Mouse (Mus musculus) right cerebral cortex, postnatal 10 days (tissue): ENCODE measurements around the gene Tiam1.
A peak's percentile ranks its signal among the peaks of the same experiment; 100 is the strongest.

Experiments used
- DNase-seq, 2 experiments: peaks; one replicate each; pipeline ENCODE4 v3.0.0; 2021; ENCODE audit warnings: low spot score in 2 of 2

Tiam1 gene

DNA sequence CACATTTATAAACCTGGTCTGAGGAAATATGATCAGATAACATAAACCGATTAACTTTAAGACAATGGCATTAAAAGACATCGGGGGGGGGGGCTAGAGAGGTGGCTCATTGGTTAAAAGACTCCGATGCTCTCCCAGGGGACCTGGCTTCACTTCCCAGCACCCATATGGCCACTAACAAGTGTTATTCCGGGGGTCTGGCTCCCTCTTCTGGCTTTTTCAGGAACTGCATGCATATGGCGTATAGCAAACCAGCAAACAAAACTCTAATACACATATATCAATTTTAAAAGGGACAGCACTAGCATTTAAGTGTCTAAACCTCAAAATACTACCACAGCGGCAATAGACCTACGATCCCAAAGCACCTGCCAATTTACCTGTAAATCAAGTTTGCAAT is 347.0 kb downstream of the Tiam1 start:
- DNase-seq: no peak

DNA sequence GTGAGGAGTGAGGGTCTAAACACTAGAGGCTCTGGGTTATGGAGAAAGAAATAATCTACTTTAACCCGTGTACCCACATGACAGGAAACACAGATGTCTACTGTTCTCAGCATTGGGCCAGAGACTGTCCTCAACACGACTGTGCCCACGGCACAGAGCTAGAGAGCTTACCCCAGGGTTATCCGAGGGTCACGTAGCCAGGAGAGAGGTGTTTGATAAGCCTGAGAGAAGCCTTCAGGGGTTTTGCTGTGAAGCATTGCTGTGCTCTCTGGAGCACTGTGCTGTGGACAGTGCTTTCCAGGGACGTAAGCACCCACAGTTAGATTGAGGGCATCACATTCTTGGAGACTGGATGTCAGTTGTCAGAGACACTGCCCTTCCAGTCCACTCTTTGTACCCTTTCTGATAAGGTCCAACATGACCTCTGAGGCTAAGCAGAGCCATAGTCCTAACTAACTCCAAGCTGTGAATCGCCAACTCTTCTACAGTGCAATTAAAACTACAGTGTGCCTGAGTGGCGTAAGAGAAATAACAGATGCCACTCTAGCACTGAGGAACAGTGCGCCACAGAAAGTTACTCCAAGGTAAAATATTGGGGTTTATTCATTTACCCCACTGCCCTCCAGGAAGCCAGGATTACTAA is 353.7 kb downstream of the Tiam1 start:
- DNase-seq: no peak

DNA sequence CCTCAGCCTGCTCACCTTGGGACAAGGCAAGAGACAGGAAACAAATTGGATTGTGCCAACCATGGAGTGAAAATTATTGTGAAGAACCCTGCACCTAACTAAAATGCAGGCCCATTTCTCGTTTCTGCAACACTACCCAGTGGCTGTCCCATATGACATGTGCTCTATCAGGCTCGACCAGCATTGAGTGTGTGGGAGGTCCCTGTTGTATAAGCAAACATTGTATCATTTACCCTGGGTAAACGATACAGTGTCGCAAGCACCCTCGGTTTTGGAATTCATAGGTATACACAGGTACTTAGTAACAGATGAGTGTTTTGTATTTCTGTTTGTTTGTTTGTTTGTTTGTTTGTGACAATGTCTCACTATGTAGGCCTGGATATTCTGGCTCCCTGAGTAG is 357.8 kb downstream of the Tiam1 start:
- no peak for DNase-seq

DNA sequence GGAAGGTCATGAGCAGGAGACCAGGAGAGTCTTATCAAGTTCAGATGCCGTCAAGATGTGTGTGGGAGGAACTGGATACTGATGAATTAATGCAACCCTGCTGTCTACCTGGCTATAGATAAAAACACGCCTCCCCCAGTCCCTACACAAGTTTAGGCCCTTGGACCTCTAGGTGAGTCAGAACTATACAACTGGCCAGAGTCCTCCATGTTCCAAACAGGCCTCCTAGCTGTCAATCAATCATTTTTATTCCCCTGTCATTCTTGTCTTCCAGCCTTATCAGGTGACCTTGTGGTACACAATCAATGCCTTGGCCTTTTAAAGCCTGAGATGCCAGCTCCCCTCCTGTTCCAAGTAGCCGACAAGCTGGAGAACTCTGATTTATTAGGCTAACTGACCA is 363.9 kb downstream of the Tiam1 start:
- DNase-seq: no peak

DNA sequence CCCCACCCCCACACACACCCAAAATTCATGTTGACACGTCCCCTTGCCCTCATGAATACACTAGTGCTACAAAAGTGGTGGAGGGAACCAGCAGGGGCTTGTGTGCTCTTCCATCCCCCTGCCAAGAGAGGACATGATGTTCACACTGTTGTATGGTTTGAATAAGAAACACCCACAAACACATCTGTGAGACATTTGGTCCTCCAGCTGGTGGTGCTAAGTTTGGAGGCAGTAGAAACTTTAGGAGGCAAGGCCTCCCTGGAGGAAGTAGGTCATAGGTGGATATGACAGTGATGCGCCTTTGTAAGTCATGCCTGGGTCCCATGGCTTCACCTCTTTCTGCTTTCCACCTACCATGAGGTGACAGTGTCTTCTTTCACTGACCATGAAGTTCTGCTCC is 366.1 kb downstream of the Tiam1 start:
- DNase-seq: no peak

DNA sequence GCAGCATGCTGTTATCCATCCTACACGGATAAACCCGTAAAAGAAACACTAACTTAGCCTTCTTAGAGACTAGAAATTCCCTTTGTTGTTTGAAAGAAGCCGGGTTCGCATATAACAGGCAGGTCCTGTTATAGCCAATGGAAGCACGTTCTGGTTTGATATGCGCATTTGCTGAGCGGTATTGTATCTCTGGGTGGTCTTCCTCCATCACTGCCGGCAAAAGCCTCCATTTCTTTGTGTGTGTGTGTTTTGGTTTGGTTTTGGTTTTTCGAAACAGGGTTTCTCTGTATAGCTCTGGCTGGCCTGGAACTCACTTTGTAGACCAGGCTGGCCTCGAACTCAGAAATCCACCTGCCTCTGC is 369.0 kb downstream of the Tiam1 start:
- no peak for DNase-seq

DNA sequence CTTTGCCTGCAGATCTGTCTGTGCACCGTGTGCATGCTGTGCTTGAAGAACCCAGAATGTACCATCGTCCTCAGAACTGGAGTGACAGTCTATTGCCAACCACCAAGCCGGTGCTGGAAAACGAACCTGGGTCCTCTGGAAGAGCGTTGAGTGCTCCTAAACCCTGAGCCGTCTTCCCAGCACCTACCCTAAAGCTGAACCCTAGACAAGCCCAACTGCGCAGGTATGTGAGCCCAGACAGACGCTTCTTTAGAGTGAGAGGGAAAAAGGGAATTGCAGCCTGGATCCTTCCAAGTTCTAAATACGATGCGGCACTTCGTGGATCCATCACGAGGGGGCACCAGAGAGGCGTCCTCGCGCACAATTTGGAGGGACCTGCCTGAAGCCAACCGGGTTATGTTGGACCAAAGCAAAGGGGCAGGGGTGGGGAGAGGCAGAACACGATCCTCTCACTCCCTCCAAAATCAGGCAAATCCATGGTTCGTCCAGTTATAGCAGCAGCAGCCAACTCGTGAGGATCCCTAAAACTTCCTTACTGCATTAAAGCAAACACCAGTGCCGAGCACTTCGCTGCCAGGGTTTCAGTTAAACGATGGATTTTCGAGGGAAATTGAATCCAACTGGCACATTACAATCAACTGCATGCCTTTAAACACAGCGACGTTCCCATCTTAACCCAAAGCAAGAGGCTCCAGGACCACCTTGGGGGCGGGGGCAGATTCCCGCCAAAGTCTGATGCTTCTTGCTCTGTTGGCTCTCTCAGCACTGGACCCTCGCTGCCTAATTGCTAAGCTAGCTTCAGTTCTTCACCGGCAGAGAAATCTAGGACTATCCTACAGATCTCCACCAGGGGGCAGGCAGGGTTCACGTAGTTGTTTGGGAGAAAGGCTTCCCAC is 369.7 kb downstream of the Tiam1 start:
- DNase-seq: peak; percentile 94 to 96

DNA sequence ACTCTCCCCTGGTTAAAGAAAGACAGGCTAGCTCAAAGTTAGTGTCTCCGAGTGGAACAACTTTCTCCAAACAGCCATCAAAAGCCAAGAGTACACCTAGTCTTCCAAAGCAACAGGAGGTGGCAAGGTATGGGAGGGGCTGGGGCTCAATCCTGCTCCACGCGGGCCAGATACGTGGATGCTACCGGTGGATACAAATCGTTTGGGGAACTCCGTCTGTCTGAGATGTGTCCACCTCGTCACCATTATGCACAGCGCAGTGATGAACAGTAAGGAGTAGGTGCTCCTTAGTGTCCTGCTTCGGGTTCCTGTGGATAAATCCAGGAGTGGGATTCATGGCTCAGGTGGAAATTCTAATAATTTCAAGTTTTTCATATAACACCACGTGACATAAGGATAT is 377.6 kb downstream of the Tiam1 start:
- DNase-seq: no peak

DNA sequence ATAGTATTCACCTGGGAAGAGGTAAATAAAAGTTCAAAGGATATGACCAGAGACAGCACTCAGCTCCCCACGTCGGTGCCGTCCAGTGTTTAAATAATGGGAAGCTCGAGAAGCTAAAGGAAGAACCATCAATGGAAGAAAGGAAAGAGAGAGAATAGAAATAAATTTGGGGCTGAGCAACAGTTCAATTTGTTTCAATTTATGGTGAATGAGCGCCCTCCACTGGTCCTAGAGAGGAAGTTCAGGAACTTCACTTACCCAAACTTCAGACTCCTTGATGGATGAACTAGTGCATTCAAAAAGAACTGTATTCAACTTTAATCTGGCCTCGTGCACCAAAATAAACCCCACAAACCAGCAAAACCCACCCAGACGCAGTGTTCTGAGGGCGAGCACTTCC is 378.1 kb downstream of the Tiam1 start:
- DNase-seq: peak in 1 of 2 experiments; percentile 59

DNA sequence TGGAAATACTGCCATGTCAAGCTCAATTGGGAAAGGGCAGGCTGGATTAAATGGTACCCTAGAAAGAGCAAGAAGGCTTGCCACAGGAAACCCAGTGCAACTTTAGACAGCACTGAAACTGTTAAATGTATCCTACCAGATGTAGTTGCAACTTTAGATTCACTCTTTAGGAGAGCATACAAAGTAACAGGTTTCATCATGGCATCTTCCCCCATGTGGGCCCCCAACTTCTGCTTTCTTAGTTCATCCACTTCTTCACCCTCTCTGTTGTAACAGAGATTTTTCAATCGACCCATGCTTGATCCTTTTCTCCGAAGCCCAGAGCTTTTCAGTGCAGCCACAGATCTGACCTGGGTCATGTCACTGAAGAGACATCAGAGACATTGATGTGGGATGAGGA is 379.8 kb downstream of the Tiam1 start:
- DNase-seq: no peak

DNA sequence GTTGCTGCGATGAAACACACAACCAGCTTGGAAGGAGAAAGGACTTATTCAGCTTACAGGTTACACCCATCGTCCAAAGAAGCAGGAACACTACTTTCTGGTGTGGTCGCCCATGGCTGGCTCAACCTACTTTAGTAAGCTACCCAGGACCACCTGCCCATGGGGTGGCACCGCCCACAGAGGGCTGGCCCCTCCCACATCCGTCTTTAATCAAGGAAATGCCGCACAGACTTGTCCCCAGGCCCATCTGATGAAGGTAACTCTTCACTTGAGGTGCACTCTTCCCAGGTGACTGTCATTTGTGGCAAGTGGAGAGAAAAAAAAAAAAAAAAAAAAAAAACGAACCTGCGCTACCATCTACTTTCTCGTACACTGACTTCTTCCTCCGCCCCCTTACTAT is 381.0 kb downstream of the Tiam1 start:
- DNase-seq: no peak

DNA sequence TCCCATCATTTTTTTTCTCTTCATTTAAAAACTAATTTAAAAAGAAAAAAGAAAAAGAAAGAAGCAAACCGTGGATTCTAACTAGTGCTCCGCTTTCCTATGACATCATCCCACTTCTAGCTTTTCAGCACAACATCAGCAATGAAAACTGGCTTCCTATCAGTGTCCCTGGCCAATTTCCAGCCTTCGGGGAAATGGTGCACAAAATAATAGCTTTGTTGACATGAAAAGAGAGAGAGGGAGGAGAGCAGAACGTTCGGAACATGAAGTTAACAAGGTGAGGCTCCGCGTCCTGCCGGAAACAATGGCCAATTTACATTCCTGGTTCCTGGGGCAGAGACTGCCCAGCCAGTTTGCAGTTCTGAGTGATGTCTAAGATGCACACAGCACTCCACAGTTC is 381.5 kb downstream of the Tiam1 start:
- DNase-seq: no peak

DNA sequence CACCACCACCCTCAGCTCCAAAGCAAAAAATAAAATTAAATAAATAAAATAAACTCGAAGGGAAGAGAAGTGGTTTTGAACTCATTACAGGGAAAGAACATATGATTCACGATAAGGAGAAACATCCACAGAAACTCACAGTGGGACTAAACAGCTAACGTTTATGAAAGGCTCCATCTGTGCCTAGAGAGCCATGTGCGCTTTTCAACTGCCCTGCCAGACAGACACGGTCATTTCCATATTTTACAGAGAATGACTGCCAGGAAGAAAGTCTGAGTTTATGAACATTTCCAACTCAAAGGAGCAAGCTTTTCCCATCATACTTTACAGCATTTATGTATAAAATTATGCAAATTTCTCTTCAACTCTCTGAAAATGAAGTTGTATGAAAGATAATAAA is 386.2 kb downstream of the Tiam1 start:
- peak; percentile 42 to 65 for DNase-seq

DNA sequence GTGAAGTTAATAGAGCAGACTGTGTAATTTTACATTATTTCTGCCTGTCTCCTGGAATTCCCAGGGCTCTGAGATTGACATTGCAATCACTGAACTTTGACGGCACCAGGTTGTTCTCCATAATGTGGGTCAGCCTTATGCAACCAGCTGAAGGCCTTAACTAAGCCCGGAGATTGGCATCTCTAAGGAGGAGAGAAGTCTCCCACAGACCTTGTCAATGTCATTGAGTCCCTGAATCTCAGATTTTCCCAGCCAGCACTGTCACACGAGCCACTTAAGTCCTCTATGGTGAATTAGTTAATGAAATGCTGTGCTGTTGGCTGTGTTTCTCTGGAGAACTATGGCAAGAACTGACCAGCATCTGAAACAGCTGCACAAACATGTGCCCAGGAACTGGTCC is 388.9 kb downstream of the Tiam1 start:
- DNase-seq: no peak

DNA sequence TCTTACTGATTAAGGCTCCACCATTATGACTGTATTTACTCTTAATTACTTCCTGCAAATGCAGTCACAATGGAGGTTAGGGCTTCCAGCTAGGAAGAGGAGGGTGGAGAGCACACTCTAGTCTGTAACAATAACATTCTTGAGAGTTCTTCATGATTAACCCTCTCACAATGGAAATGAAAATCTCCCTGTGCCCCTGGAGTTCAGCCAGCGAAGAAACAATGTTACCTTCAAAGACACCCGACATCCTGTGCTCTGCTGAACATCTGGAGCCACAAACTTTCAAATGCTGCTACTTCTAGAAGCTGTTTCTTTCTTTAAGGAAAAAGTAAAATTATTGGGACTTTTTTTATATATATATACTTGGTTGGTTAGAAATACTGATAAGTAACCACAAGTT is 395.7 kb downstream of the Tiam1 start:
- no peak for DNase-seq

DNA sequence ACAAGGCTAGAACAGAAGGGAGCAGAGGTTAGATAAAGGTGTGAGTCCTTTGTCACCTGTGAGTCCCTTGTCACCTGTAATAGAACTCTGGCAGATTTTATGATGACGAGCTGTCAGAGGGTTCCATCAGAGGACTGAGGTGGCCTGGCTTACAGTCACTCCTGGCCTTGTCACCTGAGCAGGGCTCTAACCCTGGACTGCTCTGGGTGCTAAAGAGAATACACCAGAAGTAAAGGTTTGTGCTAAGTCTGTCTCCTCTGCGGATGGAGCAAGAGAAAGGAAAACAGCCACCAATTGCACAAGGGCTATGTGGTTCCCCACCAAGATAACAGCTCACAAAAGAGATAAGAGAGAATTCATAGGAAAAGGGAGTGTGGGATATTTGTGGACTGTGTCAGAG is 404.0 kb downstream of the Tiam1 start:
- DNase-seq: no peak

DNA sequence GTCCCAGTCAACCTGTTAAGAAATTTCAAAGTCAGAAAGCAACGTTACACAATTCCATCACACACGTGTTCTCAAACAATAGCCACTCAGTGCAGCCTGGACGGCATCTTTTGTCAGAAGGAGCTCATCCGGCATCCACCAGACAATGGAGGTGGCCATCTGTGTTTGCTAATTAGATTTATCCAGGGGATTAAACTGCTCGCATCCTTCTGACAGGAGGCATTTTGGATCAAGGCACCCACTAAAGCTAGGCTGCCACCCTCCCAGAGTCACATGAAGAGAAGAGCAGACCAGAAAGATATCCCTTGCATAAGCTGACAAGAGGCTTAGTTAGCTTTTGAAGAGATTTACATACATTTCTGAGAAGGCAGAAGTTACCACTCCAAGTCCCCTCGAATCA is 404.6 kb downstream of the Tiam1 start:
- no peak for DNase-seq
